Mouse (Mus musculus): ENCODE data around the gene Srrd.

Srrd gene

GRCm38 (mm10) chr5:112342463-112343204 is at the start of gene Srrd, which contains the start of gene Hps4:
Srrd (minus strand) TSS chr5:112343040.
Hps4 (plus strand) TSS chr5:112343083.
- peak; percentile 67 to 78 for DNase-seq

- no peak for DNase-seq
These were observed 49.0 kb upstream of the Srrd start for GRCm38 (mm10) chr5:112391676-112392323.

- DNase-seq = no peak
These were observed 48.2 kb upstream of the Srrd start for GRCm38 (mm10) chr5:112391002-112391401.

GRCm38 (mm10) chr5:112389352-112389751 is 46.5 kb upstream of the Srrd start:
- no peak for DNase-seq

GRCm38 (mm10) chr5:112385973-112386372 is 43.1 kb upstream of the Srrd start:
- no peak for DNase-seq

GRCm38 (mm10) chr5:112384805-112385472 is 42.1 kb upstream of the Srrd start:
- DNase-seq = no peak

GRCm38 (mm10) chr5:112382641-112383330 is 39.9 kb upstream of the Srrd start:
- no peak for DNase-seq

- no peak for DNase-seq
These were observed 39.2 kb upstream of the Srrd start for GRCm38 (mm10) chr5:112382042-112382441.

GRCm38 (mm10) chr5:112381154-112381553 is 38.3 kb upstream of the Srrd start:
- no peak for DNase-seq

- DNase-seq = peak; percentile 11 to 16
These were observed 35.9 kb upstream of the Srrd start for GRCm38 (mm10) chr5:112378716-112379115.

- no peak for DNase-seq
These were observed 34.5 kb upstream of the Srrd start for GRCm38 (mm10) chr5:112377380-112377779.

- DNase-seq = no peak
These were observed 33.3 kb upstream of the Srrd start for GRCm38 (mm10) chr5:112376111-112376510.

- no peak for DNase-seq
These were observed 29.1 kb upstream of the Srrd start for GRCm38 (mm10) chr5:112371933-112372332.

- DNase-seq = no peak
These were observed 27.5 kb upstream of the Srrd start for GRCm38 (mm10) chr5:112370236-112370813.

GRCm38 (mm10) chr5:112369326-112369725 is 26.5 kb upstream of the Srrd start:
- DNase-seq = no peak

- no peak for DNase-seq
These were observed 25.8 kb upstream of the Srrd start for GRCm38 (mm10) chr5:112368666-112369065.

- DNase-seq = no peak
These were observed 25.1 kb upstream of the Srrd start for GRCm38 (mm10) chr5:112367929-112368328.

- no peak for DNase-seq
These were observed 24.5 kb upstream of the Srrd start for GRCm38 (mm10) chr5:112367338-112367737.

- DNase-seq = no peak
These were observed 24.0 kb upstream of the Srrd start for GRCm38 (mm10) chr5:112366879-112367278.

- DNase-seq = no peak
These were observed 21.5 kb upstream of the Srrd start for GRCm38 (mm10) chr5:112364184-112364797.

GRCm38 (mm10) chr5:112360077-112360476 is 17.2 kb upstream of the Srrd start:
- no peak for DNase-seq

GRCm38 (mm10) chr5:112359520-112359919 is 16.7 kb upstream of the Srrd start:
- DNase-seq = no peak

Data from kidney, adult 8-10 months (tissue).